Mouse (Mus musculus) bone marrow macrophage, adult 2 months (primary cell): ENCODE measurements at regions not wholly inside any gene's neighbourhood (a gene's known extent, or its start where the extent isn't known, plus 50 kb on each side); places are given as distances from the start of the nearest gene placed in this dataset.

Experiments
- H3K27ac ChIP-seq: 2 replicates; pipeline ENCODE4 v1.5.1; 2012; ENCODE audit warnings: low read depth, low read length; ENCODE audit not compliant: insufficient read depth
- H3K4me1 ChIP-seq: 2 replicates; pipeline ENCODE4 v1.6.1; 2012; ENCODE audit warnings: low read length; ENCODE audit not compliant: control insufficient read depth, insufficient read depth
- H3K4me3 ChIP-seq: 2 replicates; pipeline ENCODE4 v1.5.1; 2012; ENCODE audit warnings: mild to moderate bottlenecking, low read length, moderate library complexity; ENCODE audit not compliant: insufficient read depth
- CTCF ChIP-seq: IDR thresholded peaks from 2 replicates; pipeline ENCODE4 v1.5.1; 2012; ENCODE audit warnings: low read depth, mild to moderate bottlenecking, low read length, moderate library complexity
- POLR2A ChIP-seq: IDR thresholded peaks from 2 replicates; pipeline ENCODE4 v1.6.1; 2012; ENCODE audit warnings: mild to moderate bottlenecking, low read depth, low read length, borderline replicate concordance

GRCm38 (mm10) chr10:117556027-117556789 lies 73.1 kb upstream of the Cpm start:
- Histone ChIP-seq H3K27ac (no peak overlapping the region), H3K4me1 (no peaks in the 10 kb centered on the region), H3K4me3 (no peak overlapping the region)
- TF ChIP-seq CTCF (no peak), POLR2A (no peak)

- no peak for TF ChIP-seq POLR2A
- no peak for TF ChIP-seq CTCF
- no peaks in the 10 kb centered on the region for H3K4me1 ChIP-seq
- H3K27ac ChIP-seq, result no peak overlapping the region
- H3K4me3 ChIP-seq, result no peak overlapping the region
These were observed 73.8 kb upstream of the Cpm start for GRCm38 (mm10) chr10:117555542-117555941.

GRCm38 (mm10) chr10:117555044-117555443 lies 74.3 kb upstream of the Cpm start:
- no peak overlapping the region for H3K27ac ChIP-seq

GRCm38 (mm10) chr10:117554533-117554932 lies 74.8 kb upstream of the Cpm start:
- Histone ChIP-seq H3K4me3 (no peak overlapping the region), H3K4me1 (no peaks in the 10 kb centered on the region), H3K27ac (no peak overlapping the region)
- no peak for TF ChIP-seq CTCF
- no peak for TF ChIP-seq POLR2A

More at GRCm38 (mm10) chr10:117555044-117555443, 74.3 kb upstream of the Cpm start:
- Histone ChIP-seq H3K4me3 (no peak overlapping the region), H3K4me1 (no peaks in the 10 kb centered on the region)
- TF ChIP-seq CTCF (no peak), POLR2A (no peak)

- H3K27ac ChIP-seq, result no peak overlapping the region
- H3K4me1 ChIP-seq, result no peaks in the 10 kb centered on the region
- TF ChIP-seq CTCF (no peak), POLR2A (no peak)
- H3K4me3 ChIP-seq, result no peak overlapping the region
These were observed 75.8 kb upstream of the Cpm start for GRCm38 (mm10) chr10:117553211-117554186.

- Histone ChIP-seq H3K4me3 (no peak overlapping the region), H3K27ac (no peak overlapping the region), H3K4me1 (no peaks in the 10 kb centered on the region)
- TF ChIP-seq POLR2A, result no peak
- TF ChIP-seq CTCF, result no peak
These were observed 77.1 kb upstream of the Cpm start for GRCm38 (mm10) chr10:117552049-117552652.

- Histone ChIP-seq H3K4me3 (no peak overlapping the region), H3K4me1 (no peaks in the 10 kb centered on the region), H3K27ac (no peak overlapping the region)
- TF ChIP-seq CTCF (no peak), POLR2A (no peak)
These were observed 77.9 kb upstream of the Cpm start for GRCm38 (mm10) chr10:117551234-117552048.

- H3K27ac ChIP-seq, result no peak overlapping the region
- no peak overlapping the region for H3K4me3 ChIP-seq
- TF ChIP-seq POLR2A (no peak), CTCF (no peak)
- H3K4me1 ChIP-seq, result no peaks in the 10 kb centered on the region
These were observed 79.3 kb upstream of the Cpm start for GRCm38 (mm10) chr10:117549854-117550605.
